Mouse (Mus musculus): ENCODE results near the gene Mpv17l2.
A peak's percentile ranks its signal among the peaks of the same experiment; 100 is the strongest.

Gene Mpv17l2

DNA sequence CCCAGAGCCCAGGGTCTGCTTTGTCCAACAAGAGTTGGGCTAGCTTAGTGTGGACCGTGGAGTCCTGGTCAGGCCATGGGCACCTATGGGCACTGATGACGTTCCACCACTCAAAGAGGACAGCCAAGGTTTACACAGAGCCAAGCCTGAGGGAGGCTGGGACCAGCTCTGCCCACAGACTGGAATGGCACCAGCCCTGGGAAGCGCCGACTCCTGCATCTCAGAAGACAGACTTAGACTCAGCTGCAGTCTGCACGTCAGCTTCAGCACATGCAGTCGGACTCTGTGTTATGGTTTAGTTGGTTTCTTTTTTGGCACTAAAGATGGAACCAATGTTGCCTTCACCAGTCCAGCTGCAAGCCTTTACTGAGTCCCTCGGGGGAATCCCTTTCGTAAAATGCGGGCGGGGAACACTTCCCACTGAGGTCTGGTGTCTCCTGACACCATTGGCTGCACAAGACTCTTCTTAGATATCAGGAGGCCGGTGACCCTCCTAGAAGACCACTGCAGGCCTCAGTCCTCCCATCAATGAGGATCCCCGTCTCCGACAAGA lies 10.5 kb downstream of the Mpv17l2 start:
- no peak for DNase-seq (ENCODE audit: low read depth, low spot score)

DNA sequence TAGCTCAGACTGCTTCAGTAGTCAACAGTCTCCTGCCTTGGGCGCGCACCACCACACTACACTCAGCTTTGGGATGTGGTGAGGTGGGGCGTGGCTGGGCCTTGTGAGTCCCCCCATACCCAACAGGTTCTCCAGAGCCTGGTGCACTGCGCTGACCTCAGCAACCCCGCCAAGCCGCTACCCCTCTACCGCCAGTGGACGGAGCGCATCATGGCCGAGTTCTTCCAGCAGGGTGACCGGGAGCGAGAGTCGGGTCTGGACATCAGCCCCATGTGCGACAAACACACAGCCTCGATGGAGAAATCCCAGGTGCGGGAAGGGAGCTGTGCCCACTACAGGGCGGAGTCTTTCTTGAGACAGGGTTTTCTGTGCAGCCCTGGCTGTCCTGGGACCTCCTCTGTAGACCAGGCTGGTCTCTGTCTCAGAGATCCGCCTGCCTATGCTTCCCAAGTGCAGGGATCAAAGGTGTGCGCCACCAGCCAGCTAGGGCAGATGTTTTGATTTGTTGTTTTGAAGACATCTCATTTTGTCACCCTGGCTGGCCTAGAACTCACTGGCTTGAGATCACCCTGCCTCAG lies 11.6 kb downstream of the Mpv17l2 start:
- DNase-seq (ENCODE audit: low read depth, low spot score): no peak

- DNase-seq (ENCODE audit: low read depth, low spot score): no peak
Measured at GRCm38 (mm10) chr8:70748246-70749096, 12.3 kb downstream of the Mpv17l2 start.

- DNase-seq (ENCODE audit: low read depth, low spot score): no peak
Measured at GRCm38 (mm10) chr8:70747211-70747890, 13.4 kb downstream of the Mpv17l2 start.

DNA sequence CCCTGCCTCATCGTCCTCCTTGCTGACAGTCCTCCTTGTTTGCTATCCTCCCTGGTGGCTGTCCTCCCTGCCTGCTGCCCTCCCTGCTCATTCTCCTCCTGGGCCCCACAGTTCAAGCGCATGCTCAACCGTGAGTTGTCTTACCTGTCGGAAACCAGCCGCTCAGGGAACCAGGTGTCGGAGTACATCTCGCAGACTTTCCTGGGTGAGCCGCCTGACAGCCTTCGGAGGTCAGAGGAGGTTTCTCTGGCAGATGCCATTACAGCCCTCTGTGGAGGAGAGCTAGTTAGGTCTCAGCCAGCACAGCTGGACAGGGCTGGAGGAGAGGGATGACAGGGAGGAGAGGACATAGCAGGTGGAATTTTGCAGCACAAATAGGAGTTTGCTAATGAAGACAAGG lies 14.1 kb downstream of the Mpv17l2 start:
- no peak for DNase-seq (ENCODE audit: low read depth, low spot score)

DNA sequence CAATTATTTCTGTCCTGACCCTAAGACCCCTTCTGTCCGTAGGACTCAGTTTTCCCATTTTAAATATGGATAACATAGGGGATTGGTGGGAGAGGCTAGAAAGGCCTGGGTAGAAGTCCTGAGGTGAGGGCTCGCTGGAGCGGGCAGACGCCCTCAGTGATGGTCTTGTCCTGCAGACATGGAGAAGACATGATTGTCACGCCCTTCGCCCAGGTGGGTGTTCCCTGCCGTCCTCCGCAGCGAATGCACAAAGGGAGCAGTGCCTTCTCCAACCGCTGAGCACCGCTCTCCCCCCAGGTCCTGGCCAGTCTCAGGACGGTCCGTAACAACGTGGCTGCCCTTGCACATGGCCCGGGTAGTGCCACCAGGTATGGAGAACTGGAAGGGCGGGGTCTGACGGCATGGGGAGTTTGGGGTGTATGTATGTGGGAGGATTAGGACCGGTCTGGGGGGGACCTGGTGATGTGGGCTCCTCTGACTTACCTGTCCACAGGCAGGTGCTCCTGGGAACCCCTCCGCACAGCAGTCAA lies 15.0 kb downstream of the Mpv17l2 start:
- DNase-seq (ENCODE audit: low read depth, low spot score): no peak

GRCm38 (mm10) chr8:70744806-70745205 lies 15.9 kb downstream of the Mpv17l2 start:
- no peak for DNase-seq (ENCODE audit: low read depth, low spot score)

DNA sequence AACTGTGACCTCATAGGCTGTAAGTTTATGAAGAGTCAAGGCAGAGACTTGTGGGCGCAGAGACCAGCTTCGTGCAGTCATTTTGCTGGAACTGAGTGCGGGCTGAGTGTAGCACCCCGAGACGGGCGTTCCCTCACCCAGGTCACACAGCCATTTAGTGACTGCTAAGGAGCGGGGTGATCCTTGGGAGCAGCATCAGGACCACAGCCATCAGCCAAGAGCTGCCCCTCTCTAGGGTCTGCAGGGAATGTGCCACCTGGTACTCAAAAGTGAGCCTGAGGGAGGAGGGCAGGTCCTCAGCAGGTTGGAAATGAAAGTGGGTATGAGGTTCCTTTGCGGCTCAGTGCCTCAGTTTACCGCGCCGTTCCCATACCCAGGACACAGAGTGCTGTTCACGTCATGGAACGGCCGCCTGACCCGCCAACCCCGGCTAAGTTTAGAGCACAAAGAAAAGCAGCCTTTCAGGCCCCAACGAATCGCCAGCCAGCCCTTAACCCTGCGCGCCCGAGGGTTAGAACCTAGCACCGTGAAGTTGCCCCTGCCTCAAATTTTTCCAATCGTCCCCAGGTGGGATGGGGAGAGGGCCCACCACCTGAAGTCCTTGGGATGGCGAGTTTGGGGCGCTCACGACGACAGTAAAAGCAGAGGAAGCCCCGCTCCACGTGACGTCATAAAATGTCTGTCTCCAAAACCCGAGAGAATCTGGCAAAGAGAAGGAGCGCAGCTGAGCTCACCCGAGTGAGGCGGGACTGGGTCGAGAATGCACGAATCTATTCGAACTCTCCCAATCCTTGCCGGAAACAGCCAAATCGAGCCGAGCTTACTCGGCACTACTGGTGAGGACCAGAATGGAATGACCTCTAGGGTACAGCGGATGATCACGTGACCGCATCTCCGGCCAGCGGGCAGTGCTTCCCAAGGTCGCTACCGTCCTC lies 16.8 kb downstream of the Mpv17l2 start:
- peak; percentile 85 for DNase-seq (ENCODE audit: low read depth, low spot score)

GRCm38 (mm10) chr8:70742981-70743655 lies 17.6 kb downstream of the Mpv17l2 start:
- no peak for DNase-seq (ENCODE audit: low read depth, low spot score)

DNA sequence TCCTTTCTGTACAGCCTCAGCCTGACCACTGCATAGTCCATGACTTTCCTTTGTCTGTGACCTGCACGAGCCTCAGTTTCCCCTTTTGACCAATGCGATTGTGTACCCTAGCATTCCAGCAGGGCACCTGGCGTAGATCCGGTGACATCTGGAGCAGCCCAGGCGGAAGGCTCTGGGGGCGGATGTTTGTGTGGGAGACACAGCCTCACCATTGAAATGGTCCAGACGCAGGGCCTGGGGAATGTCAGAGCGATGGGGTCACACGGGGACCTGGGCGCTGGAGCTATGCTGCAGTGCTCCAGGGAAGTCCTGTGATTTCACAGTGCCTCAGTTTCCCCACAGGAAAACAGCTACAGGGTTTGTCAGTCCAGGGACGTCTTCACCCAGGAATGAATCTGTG lies 18.6 kb downstream of the Mpv17l2 start:
- DNase-seq (ENCODE audit: low read depth, low spot score): no peak

GRCm38 (mm10) chr8:70741661-70742060 lies 19.1 kb downstream of the Mpv17l2 start:
- DNase-seq (ENCODE audit: low read depth, low spot score): no peak

- DNase-seq (ENCODE audit: low read depth, low spot score): no peak
Measured at GRCm38 (mm10) chr8:70738211-70738610, 22.5 kb downstream of the Mpv17l2 start.

- DNase-seq (ENCODE audit: low read depth, low spot score): no peak
Measured at GRCm38 (mm10) chr8:70737705-70738104, 23.0 kb downstream of the Mpv17l2 start.

DNA sequence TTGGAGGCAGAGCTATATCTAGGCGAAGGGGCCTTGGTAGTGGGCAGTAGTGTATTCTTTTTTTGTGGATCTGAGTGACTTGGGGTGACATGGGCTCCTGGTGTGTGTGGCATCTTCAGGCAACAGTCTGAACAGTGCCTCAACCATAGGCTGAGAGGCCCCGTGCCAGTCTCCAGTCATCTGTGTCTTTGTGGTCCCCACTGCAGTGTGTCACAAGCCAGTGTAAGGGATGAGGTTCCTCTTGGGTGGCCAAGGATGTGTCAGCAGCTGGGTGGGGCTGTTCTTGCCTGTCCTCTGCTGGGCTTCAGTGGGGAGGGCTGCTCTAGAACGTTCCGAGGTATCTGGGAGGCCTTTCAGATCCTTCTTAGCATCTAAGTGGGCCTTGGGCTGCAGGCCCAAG lies 29.8 kb downstream of the Mpv17l2 start:
- DNase-seq (ENCODE audit: low read depth, low spot score): no peak

GRCm38 (mm10) chr8:70729808-70730475 lies 30.8 kb downstream of the Mpv17l2 start:
- no peak for DNase-seq (ENCODE audit: low read depth, low spot score)

DNA sequence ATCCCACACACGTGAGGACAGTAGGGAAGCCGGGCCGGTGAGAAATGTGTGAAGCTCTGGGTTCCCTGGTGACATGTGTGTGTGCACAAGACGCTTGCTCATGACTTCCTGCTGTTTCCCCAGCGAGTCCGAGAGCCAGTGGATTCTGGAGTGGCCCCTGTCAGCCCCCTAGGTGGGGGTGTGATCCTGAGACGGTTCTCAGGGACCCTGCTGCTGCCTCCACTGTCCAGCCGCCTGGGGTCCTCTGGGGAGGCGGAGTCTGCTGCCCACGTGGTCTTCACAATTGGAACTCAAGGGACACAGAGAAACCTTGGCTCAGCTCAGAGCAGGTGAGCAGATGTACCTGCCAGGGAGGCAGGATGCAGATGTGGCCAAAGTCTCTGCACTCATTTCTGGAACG lies 34.0 kb downstream of the Mpv17l2 start:
- DNase-seq (ENCODE audit: low read depth, low spot score): no peak

DNA sequence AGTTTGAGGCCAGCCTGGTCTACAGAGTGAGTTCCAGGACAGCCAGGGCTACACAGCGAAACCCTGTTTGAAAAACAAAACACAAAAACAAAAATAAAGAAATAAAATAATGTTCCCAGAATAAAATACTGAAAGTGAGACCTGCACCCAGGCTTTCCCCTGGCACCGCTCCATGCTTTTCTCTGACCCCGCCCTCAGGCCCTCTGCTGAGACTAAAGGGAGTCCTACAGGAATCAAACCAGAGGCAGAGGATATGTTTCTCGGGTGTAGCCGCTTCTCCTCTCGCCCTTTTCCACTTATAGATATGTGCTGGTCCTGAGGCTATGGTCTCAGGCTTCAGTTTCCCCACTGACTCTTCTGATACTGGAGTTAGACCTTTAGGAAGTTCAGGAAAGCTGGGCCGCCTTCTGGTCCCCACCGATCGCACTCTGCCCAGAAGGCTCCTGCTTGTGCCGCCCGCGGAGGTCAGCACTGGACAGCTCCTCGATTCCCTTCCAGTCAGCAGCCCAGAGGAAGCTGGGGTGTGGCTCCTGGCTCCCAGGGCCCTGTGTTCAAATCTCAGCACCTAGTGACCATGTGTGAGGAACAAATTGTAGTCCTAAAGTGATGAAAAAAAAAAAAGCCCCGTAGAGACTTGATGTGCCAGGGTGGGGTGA lies 34.8 kb downstream of the Mpv17l2 start:
- no peak for DNase-seq (ENCODE audit: low read depth, low spot score)

DNA sequence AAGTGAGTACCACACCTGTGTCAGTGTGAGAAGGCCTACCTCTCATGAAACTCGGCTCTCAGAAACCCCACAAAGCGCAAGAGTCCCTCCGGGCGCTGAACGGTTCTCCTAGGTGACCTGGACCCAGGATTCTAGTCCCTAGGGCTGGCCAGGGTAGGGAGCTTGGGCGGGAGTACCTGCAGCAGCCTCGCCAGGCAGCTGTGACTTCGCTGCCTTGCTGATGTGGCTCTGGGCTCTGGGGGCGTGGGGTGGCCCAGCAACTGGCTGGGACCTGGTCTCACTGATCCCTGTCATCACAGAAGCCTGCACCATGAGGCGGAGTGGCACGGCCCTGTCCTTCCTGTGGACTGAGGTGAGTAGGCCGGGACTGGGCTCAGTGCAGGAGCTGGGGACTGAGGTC lies 36.5 kb downstream of the Mpv17l2 start:
- no peak for DNase-seq (ENCODE audit: low read depth, low spot score)

DNA sequence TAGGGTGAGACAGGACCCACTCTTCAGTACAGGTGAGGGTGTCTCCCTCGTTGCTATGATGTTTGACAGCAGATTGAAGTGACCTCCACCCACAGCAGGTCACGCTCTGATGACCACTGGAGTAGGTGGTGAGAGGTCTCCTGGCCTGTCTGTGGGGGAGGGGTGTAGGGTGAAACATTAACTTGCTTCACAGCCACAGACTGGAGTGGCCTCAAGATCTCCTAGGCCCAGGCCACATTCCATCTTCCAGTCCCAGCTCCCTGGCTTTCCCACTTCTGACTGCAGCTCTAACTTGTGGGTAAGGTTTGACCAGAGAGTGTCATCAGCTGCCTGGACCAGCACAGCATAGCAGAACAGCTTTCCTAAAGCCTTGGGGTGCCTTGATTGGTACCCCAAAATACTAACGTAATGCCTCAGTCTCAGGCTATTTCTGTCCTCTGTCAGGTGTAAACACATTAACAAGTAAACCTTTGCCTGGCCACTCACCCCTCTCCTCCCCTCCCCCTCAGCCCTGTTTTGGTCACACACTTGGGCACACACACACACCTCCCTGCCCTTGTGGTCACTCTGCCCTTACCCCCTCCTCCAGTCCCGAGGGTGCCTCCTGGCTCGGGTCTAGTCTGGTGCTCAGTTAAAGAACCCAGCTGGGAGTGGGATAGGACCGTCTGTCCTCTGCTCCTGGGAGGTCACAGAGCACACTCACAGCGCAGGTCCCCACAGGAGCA lies 37.1 kb downstream of the Mpv17l2 start, which contains the start of gene Pde4c:
Gene Pde4c, plus strand, starts transcription at position 235 of the 725 bp plus-strand sequence.
- no peak for DNase-seq (ENCODE audit: low read depth, low spot score)
